Mouse (Mus musculus) urinary bladder, postnatal 25 days (tissue): ENCODE data around the gene Gm15446.
A peak's percentile ranks its signal among the peaks of the same experiment; 100 is the strongest.
"Not testable (repeated sequence)": the region's sequence is repeated elsewhere in the genome, so short reads cannot be mapped to it uniquely, and the experiment has no call there.

Experiments used
- DNase-seq: peaks from one replicate; pipeline ENCODE4 v3.0.0; 2022; ENCODE audit warnings: low spot score

Gene Gm15446

DNA sequence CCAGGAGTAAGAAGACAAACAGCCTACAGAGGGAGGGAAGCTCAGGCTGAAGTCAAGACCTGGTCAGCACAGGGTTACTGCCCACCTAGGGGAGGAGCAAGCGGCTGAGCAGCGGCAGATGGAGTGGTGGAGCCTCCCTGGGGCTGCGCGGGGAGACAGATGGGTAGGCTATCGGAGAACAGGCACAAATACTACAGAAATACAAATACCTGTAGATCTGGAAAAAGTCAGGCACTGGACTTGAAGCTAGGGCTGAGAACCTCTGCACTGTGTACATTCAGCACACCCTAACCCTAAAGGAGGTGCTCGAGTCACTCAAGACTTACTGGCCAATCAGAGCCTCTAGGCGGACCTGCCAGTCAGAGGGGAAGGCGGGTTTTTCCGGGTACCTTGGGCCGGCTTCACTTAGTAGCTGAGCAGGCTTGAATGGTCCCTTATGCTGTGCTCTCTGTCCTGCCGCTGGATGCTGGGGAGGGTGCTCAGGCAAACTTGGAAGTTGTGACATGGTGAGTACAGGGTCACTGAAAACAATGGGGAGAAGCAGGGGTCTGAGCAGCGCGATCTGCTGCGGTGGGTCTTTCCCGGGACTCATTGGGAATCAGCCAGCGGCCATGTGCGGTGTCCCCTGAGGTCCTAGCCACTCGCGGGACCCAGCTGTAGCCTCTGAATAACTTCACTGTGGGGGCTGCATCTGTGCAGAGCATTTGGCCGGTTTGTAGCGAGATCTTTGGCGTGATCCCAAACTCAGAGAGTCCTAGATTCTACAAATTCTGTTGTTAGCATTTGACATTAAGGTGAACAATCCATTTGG is at the start of gene Gm15446:
Gene Gm15446, plus strand, starts transcription at position 140 of the 811 bp plus-strand sequence.
- DNase-seq = peak; percentile 81

DNA sequence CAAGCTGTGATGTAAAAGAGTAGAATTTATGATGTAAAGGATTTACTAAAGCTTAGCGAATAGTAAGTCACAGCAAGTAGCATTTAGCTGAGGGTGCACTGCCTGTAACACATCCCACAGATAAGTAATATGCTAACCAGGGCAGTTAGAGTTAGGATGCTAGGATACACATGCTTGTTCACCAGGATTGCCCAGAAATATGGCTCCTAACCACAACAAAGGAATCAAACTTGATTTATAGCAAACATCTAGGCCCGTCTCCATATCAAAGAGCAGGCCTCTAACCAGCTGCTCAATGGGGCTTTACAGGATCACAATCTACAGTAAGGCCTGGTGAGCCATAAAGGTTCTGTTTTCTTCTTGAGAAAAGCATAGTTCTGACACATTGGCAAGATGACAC is 929 bp downstream of the Gm15446 start:
- DNase-seq = not testable (repeated sequence)

- no peak for DNase-seq
Observed at GRCm38 (mm10) chr5:109924936-109925335, 1.7 kb downstream of the Gm15446 start.

GRCm38 (mm10) chr5:109950281-109950680 is 27.1 kb downstream of the Gm15446 start:
- no peak for DNase-seq

DNA sequence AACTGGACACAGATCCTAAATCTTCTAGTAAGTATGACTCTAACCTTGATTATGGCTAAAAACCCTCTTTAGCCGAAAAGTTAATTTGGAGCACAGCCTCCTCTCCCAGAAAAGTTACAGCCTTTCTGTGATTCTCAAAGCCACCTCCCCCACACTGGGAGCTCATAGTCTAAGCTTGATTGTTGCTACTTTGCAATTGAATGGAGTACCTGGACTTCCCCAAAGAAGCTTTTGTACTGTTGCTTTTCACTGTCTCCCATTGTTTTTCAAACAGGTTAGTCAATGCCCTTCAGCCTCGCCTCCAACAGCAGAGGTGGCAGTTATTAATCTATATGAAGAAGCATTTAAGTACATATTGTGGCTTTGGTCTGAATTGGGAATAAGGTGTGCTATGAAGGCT is 57.5 kb downstream of the Gm15446 start:
- DNase-seq = not testable (repeated sequence)
